Mouse (Mus musculus): ENCODE data around the gene Sept5. TPM values are rescaled to one million over a fixed set of nuclear protein-coding genes. Genes with fewer than 3 reads are reported as not detected.

Gene Sept5
- polyA plus RNA-seq, 1 experiment from 2014 or later = 212 TPM

GRCm38 (mm10) chr16:18585676-18586075 is 44.1 kb downstream of the Sept5 start:
- H3K9ac ChIP-seq = no peak overlapping the region
- ATAC-seq (ENCODE audit: low FRiP score, low read depth) = no peak
- H3K4me1 ChIP-seq (replicated peaks) = peaks cover 47% of the 10 kb centered on the region
- H3K4me2 ChIP-seq = peak overlapping the region; percentile 59; the same call in 1 of the 2 replicates
- H3K27me3 ChIP-seq = peaks cover 92% of the 10 kb centered on the region
- peak overlapping the region; percentile 36; the same call in 1 of the 2 replicates for H3K4me3 ChIP-seq
- no peaks in the 10 kb centered on the region for H3K9me3 ChIP-seq
- WGBS = 8% methylated on average over 10 of the region's 10 CpGs
- H3K36me3 ChIP-seq = no peaks in the 10 kb centered on the region
- no peak overlapping the region for H3K27ac ChIP-seq (replicated peaks)

DNA sequence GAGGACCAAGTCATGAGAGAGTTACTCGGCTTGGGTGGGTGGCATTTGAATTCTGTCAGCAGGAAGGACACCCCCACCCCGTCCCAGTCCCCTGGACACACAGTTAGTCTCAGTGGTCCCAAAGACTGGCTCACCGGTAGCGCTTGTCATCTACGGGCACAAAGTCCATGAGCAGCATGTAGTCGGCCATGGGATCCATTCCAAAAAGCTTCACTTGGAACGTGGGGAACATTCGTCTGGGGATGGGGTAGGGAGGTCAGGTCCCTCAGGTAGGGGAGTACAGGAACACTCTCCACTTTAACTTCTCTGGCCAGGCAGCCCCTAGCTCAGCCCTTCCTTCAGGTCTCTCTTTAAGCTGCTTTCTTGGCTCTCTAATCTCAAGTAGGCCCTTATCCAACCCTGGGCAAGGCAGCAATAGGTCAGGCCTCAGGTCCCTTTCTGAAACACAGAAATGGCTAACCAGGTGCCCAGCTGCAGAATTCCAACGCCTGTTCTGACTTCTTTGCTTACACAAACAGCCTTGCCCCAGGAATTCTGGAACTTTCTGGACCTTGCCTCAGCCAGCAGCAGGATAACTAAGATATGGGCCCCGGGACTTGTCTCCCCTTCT is 44.7 kb downstream of the Sept5 start:
- 14% methylated on average over 10 of the region's 10 CpGs for WGBS
- H3K27ac ChIP-seq (replicated peaks) = no peak overlapping the region
- no peak for ATAC-seq (ENCODE audit: low FRiP score, low read depth)
- 0 out of 2 replicates have a peak overlapping the region, but pooled peaks have one; percentile 59 for H3K4me2 ChIP-seq
- H3K27me3 ChIP-seq = peaks cover 92% of the 10 kb centered on the region
- peaks cover 40% of the 10 kb centered on the region for H3K4me1 ChIP-seq (replicated peaks)
- no peaks in the 10 kb centered on the region for H3K9me3 ChIP-seq
- no peaks in the 10 kb centered on the region for H3K36me3 ChIP-seq
- H3K9ac ChIP-seq = no peak overlapping the region
- H3K4me3 ChIP-seq = no peak overlapping the region; the same call in 1 of the 2 replicates

DNA sequence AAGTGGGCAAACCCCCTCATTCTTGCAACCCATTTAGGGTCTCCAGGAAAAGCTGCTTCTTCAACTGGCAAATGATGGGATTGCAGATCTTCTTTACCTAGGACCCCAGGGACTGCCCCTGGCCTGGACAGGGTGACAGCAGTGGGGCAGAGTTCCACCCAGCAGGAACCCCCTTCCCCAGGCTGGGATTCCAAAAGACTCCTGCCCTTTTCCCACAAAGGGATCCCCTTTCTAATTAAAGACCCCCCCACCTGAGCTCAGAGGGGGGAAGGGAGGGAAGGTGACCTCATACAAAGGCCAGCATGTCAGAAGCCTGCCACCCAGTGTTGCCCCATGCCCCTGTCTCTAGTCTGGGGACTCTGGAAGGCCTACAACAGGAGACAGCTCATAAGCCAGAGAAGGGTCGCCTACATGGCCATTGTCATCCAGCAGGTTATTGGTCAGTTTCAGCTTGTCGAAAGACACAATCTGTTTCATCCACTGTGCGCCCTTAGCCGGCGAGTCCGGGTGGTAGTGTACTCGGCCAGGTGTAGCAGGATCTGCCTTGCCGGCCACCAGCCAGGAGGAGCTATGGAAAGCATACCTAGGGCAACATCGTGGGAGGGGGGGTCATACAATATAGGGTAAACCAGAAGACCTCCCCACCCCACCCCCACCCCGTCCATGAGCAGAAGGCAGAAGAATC is 45.9 kb downstream of the Sept5 start:
- Histone ChIP-seq H3K27ac (replicated peaks) (no peak overlapping the region), H3K36me3 (no peaks in the 10 kb centered on the region), H3K9me3 (no peaks in the 10 kb centered on the region), H3K4me2 (no peak overlapping the region), H3K9ac (no peak overlapping the region), H3K4me3 (no peak overlapping the region), H3K4me1 (replicated peaks) (peaks cover 39% of the 10 kb centered on the region), H3K27me3 (peaks cover 89% of the 10 kb centered on the region)
- WGBS = 17% methylated on average over 10 of the region's 10 CpGs
- ATAC-seq (ENCODE audit: low FRiP score, low read depth) = no peak

GRCm38 (mm10) chr16:18583169-18583568 is 46.6 kb downstream of the Sept5 start:
- H3K4me3 ChIP-seq = no peak overlapping the region
- WGBS = 13% methylated on average over 10 of the region's 10 CpGs
- H3K36me3 ChIP-seq = no peaks in the 10 kb centered on the region
- H3K4me1 ChIP-seq (replicated peaks) = peaks cover 39% of the 10 kb centered on the region
- no peak overlapping the region for H3K27ac ChIP-seq (replicated peaks)
- H3K9me3 ChIP-seq = no peaks in the 10 kb centered on the region
- peaks cover 88% of the 10 kb centered on the region for H3K27me3 ChIP-seq
- no peak for ATAC-seq (ENCODE audit: low FRiP score, low read depth)
- H3K4me2 ChIP-seq = no peak overlapping the region
- no peak overlapping the region for H3K9ac ChIP-seq

DNA sequence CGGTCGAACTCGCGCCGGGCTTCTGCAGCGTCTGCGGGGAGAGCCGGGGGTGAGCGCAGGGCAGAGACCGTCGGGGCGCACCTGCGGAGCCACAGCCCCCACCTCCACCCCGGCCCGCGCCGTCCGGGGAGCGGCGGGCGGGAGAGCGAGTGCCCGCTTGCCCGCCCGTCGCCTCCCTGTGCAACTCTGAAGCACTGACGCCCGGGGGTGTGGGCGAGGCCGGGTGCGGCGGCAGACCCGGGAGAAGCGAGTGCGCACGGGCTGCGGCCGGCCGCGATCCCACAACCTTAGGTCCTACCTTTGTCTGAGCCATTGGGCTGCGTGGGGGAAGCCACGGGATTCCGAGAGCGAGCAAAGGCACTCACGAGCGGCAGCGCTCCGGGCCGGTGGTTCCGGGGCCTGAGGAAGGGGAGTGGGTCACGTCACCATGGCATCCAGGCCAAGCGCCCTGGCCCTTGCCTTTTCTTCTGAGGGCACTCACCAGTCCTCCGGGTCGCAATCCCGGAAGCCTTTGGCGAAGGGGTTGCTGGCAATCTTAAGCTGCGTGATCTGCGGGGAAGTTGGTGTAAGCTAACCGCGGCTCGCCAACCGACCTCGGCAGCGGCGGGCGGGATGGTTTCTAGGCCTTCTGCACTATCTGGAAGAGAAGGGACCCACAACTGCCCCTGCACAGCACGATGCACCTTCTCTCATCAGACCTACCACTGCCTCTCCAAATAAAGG is 47.2 kb downstream of the Sept5 start:
- H3K9me3 ChIP-seq = no peaks in the 10 kb centered on the region
- H3K9ac ChIP-seq = no peak overlapping the region
- H3K27ac ChIP-seq (replicated peaks) = no peak overlapping the region
- no peaks in the 10 kb centered on the region for H3K36me3 ChIP-seq
- H3K27me3 ChIP-seq = peaks cover 88% of the 10 kb centered on the region
- 3% methylated on average over 57 of the region's 67 CpGs for WGBS
- peak; percentile 7; the same call in 1 of the 2 replicates for ATAC-seq (ENCODE audit: low FRiP score, low read depth)
- peak overlapping the region; percentile 62 for H3K4me2 ChIP-seq
- H3K4me3 ChIP-seq = peak overlapping the region; percentile 39
- H3K4me1 ChIP-seq (replicated peaks) = peaks cover 33% of the 10 kb centered on the region

GRCm38 (mm10) chr16:18581623-18582205 is 48.0 kb downstream of the Sept5 start:
- Histone ChIP-seq H3K9me3 (no peaks in the 10 kb centered on the region), H3K27me3 (peaks cover 92% of the 10 kb centered on the region), H3K36me3 (no peaks in the 10 kb centered on the region), H3K4me1 (replicated peaks) (peaks cover 28% of the 10 kb centered on the region), H3K27ac (replicated peaks) (no peak overlapping the region), H3K9ac (no peak overlapping the region; the same call in 1 of the 2 replicates), H3K4me3 (peak overlapping the region; percentile 39), H3K4me2 (peak overlapping the region; percentile 62)
- under 1% methylated on average over 64 of the region's 66 CpGs for WGBS
- ATAC-seq (ENCODE audit: low FRiP score, low read depth) = peak; percentile 13; the same call in 1 of the 2 replicates

DNA sequence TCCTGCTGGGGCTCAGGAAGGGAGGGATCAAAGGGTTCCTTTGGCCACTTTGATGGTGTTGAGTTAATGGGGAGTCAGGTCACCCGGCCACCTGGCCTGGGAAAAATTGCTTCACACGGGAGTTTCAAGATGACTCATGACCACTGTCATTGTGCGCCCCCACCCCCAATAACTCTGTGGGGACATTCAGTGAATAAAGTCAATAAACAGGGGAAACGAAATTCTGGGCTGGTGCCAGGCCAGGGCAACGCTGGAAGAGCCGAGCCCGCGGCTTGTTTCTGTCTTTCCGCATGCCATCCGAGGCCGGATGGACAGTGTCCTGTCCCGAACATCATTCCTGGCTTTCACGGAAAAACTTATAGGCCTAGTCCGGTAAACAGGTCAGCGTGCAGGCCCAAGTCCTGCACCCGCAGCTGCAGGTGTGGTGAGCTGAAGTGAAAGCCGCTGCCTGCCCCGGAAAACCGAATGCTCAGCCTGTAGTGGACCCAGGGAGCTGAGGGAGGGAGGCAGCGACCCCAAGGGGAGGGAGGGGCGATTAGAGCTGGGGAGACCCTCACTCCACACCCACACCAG is 48.6 kb downstream of the Sept5 start:
- no peak overlapping the region for H3K27ac ChIP-seq (replicated peaks)
- H3K27me3 ChIP-seq = peaks cover 90% of the 10 kb centered on the region
- peaks cover 22% of the 10 kb centered on the region for H3K4me1 ChIP-seq (replicated peaks)
- 3% methylated on average over 21 of the region's 21 CpGs for WGBS
- no peaks in the 10 kb centered on the region for H3K9me3 ChIP-seq
- no peaks in the 10 kb centered on the region for H3K36me3 ChIP-seq
- H3K9ac ChIP-seq = no peak overlapping the region
- peak overlapping the region; percentile 39 for H3K4me3 ChIP-seq
- no peak for ATAC-seq (ENCODE audit: low FRiP score, low read depth)
- peak overlapping the region; percentile 62 for H3K4me2 ChIP-seq

DNA sequence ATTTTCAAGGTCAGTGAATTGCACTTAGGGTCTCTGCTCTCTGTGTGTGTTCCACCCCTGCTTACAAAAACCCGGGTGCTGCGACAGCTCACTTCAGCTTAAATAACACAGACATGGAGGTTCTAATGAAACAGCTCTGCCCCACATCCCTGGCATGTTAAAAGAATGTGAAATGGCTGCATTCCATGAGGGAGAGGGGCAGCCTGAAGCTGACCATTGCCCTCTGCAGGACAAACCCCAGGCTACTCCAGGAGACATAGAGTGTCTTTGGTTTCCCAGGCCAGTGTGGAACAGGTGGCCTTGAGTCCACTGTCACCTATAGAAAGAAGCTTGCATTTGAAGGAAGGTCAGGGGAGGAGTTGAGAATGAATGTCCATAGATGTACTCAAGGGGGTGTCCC is 49.4 kb downstream of the Sept5 start:
- no peak for ATAC-seq (ENCODE audit: low FRiP score, low read depth)
- H3K9ac ChIP-seq = no peak overlapping the region

GRCm38 (mm10) chr16:18577599-18578160 is 52.1 kb downstream of the Sept5 start:
- Histone ChIP-seq H3K36me3 (no peaks in the 10 kb centered on the region), H3K4me3 (no peak overlapping the region), H3K27ac (replicated peaks) (no peak overlapping the region), H3K9me3 (no peaks in the 10 kb centered on the region), H3K27me3 (peaks cover 57% of the 10 kb centered on the region), H3K4me1 (replicated peaks) (peaks cover 19% of the 10 kb centered on the region), H3K9ac (no peak overlapping the region), H3K4me2 (no peak overlapping the region)
- ATAC-seq (ENCODE audit: low FRiP score, low read depth) = no peak
- 26% methylated on average over 5 of the region's 5 CpGs for WGBS

More for the DNA sequence above, 49.4 kb downstream of the Sept5 start:
- H3K4me3 ChIP-seq = no peak overlapping the region
- H3K27ac ChIP-seq (replicated peaks) = no peak overlapping the region
- no peaks in the 10 kb centered on the region for H3K36me3 ChIP-seq
- H3K4me1 ChIP-seq (replicated peaks) = peaks cover 19% of the 10 kb centered on the region
- no peak overlapping the region for H3K4me2 ChIP-seq
- peaks cover 82% of the 10 kb centered on the region for H3K27me3 ChIP-seq
- 23% methylated on average over 2 of the region's 2 CpGs for WGBS
- H3K9me3 ChIP-seq = no peaks in the 10 kb centered on the region

DNA sequence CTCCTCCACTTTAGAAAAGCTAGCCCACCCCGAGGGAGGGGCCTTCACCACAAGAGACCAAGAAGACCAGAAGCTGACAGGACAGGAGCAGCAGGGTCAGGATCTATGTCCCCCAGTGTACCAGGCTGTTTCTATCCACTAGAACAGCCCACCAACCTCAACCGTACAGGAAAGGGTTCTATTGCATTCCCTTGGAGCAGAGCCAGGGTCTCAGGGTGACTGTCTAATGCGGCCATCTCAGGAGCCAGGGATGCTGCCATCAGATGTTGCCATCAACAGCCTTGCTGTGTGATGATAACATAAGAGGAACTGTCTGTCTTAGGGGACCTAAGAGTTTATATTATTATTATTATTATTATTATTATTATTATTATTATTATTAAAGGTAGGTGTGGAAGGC is 52.7 kb downstream of the Sept5 start:
- no peak for ATAC-seq (ENCODE audit: low FRiP score, low read depth)
- Histone ChIP-seq H3K9me3 (no peaks in the 10 kb centered on the region), H3K4me1 (replicated peaks) (peaks cover 13% of the 10 kb centered on the region), H3K27ac (replicated peaks) (no peak overlapping the region), H3K36me3 (no peaks in the 10 kb centered on the region), H3K4me2 (no peak overlapping the region), H3K4me3 (no peak overlapping the region), H3K9ac (no peak overlapping the region), H3K27me3 (peaks cover 51% of the 10 kb centered on the region)
- 47% methylated on average over 3 of the region's 3 CpGs for WGBS

DNA sequence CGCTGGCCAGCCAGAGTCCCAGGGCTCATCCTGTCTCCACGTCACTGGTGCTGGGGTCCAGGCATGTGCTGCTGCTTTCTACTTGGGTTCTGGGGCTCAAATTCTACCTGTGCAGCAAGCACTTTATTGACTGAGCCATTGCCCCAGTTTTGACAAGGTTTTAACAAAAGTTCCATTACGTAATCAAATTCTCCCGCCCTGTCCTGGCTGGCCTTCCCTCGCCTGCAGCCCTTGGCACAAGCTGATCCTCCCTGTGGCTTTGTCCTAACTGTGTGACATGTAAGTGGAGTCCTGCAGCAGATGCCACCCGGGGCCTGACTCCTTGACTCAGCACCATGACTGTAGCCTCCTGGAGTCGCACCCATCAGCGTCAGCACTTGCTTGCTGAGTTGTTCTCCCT is 55.6 kb downstream of the Sept5 start:
- no peaks in the 10 kb centered on the region for H3K4me1 ChIP-seq (replicated peaks)
- H3K4me3 ChIP-seq = no peak overlapping the region
- H3K27ac ChIP-seq (replicated peaks) = no peak overlapping the region
- peaks cover 23% of the 10 kb centered on the region for H3K27me3 ChIP-seq
- ATAC-seq (ENCODE audit: low FRiP score, low read depth) = no peak
- WGBS = 80% methylated on average over 8 of the region's 8 CpGs
- H3K9me3 ChIP-seq = no peaks in the 10 kb centered on the region
- H3K9ac ChIP-seq = no peak overlapping the region
- H3K4me2 ChIP-seq = no peak overlapping the region
- H3K36me3 ChIP-seq = no peaks in the 10 kb centered on the region

Measured in hindbrain, embryonic 15.5 days (tissue).